In genomic region chr5:36481114-36481513, GRCm38 (mm10) we compare ENCODE assay signal across 15 mouse cellular contexts. TPM values are rescaled to one million over a fixed set of nuclear protein-coding genes. Genes with fewer than 3 reads are reported as not detected.
DNase-seq lines count a peak whose midpoint lies in the region; ATAC-seq and TF ChIP-seq lines count a peak whose summit lies in the region.
"Had no signal": no experiment of that assay in that cellular context is flagged by ENCODE, and none has a peak within 500 bp of the region (broad histone marks: within the 10 kb centered on the region; RNA-seq: fewer than 3 reads in every experiment).

No protein-coding gene starts in this region.

- no peaks in the 10 kb centered on the region for H3K27me3 ChIP-seq in heart, adult 2 months (ENCODE audit: control insufficient read depth, insufficient read depth, low read length)
- peaks cover 10% of the 10 kb centered on the region for H3K27me3 ChIP-seq in heart, embryonic 11.5 days (ENCODE audit: control insufficient read depth, insufficient read depth, low read length)
- H3K27me3 ChIP-seq in liver, embryonic 12.5 days (replicated peaks) = peaks cover 15% of the 10 kb centered on the region

- H3K9me3 ChIP-seq in heart, embryonic 11.5 days (replicated peaks; ENCODE audit: control insufficient read depth, low read length) = no peaks in the 10 kb centered on the region
- no peaks in the 10 kb centered on the region for H3K9me3 ChIP-seq in liver, embryonic 12.5 days (replicated peaks)
- H3K9me3 ChIP-seq: limb, embryonic 13.5 days had no signal

- H3K4me1 ChIP-seq in heart, adult 2 months (ENCODE audit: control insufficient read depth, insufficient read depth, low read length) = peaks cover 37% of the 10 kb centered on the region
- peaks cover 30% of the 10 kb centered on the region for H3K4me1 ChIP-seq in heart, embryonic 11.5 days (ENCODE audit: control insufficient read depth, insufficient read depth, low read length)
- peaks cover 64% of the 10 kb centered on the region for H3K4me1 ChIP-seq in liver, embryonic 12.5 days

- no peak for DNase-seq in heart, adult 2 months
- DNase-seq in liver = no peak
- peak; percentile 51 for DNase-seq in 3T3-L1 (ENCODE audit: low read depth, low spot score)
- DNase-seq in brain, embryonic 14.5 days (ENCODE audit: low read depth) = no peak
- no peak for DNase-seq in adrenal gland, adult (ENCODE audit: inconsistent age in 2 of 2, low spot score in 1 of 2)
- DNase-seq: cerebellum, adult 2 months; heart, postnatal 14 days; kidney, postnatal 36 days; thymus, adult 18-20 months had no signal

- peaks cover 11% of the 10 kb centered on the region for H3K79me2 ChIP-seq in heart, adult 2 months (replicated peaks; ENCODE audit: control insufficient read depth, insufficient read depth, low read length)

- no peak overlapping the region for H3K27ac ChIP-seq in heart, adult 2 months
- H3K27ac ChIP-seq in heart, embryonic 11.5 days (ENCODE audit: low read depth, low read length) = no peak overlapping the region
- no peak overlapping the region for H3K27ac ChIP-seq in liver, embryonic 12.5 days
- H3K27ac ChIP-seq: limb, embryonic 13.5 days; midbrain, embryonic 10.5 days had no signal

- no peak overlapping the region for H3K9ac ChIP-seq in heart, adult 2 months (ENCODE audit: low read depth, low read length)
- no peak overlapping the region for H3K9ac ChIP-seq in heart, embryonic 11.5 days (ENCODE audit: low read depth, low read length)
- peak overlapping the region; percentile 14; the same call in 1 of the 2 replicates for H3K9ac ChIP-seq in liver, embryonic 12.5 days

- peaks cover 16% of the 10 kb centered on the region for H3K36me3 ChIP-seq in heart, adult 2 months (ENCODE audit: control insufficient read depth, insufficient read depth, low read length)
- no peaks in the 10 kb centered on the region; the same call in 1 of the 2 replicates for H3K36me3 ChIP-seq in heart, embryonic 11.5 days (ENCODE audit: control insufficient read depth, insufficient read depth, low read length)
- H3K36me3 ChIP-seq in liver, embryonic 12.5 days = peaks cover 21% of the 10 kb centered on the region

- no peak overlapping the region for H3K4me3 ChIP-seq in heart, adult 2 months
- H3K4me3 ChIP-seq in heart, embryonic 11.5 days (ENCODE audit: low read depth, low read length) = no peak overlapping the region
- H3K4me3 ChIP-seq in liver, embryonic 12.5 days = no peak overlapping the region
- H3K4me3 ChIP-seq: limb, embryonic 13.5 days; midbrain, embryonic 10.5 days had no signal

- intact Hi-C loops in heart, adult 2 months (cut with DNase I) = no loop called here

- 55% methylated on average over 1 of the region's 1 CpGs for WGBS in heart, adult 2 months
- WGBS in heart, embryonic 11.5 days (ENCODE audit: insufficient replicate concordance) = 69% methylated on average over 1 of the region's 1 CpGs
- 72% methylated on average over 1 of the region's 1 CpGs for WGBS in liver, embryonic 12.5 days (ENCODE audit: insufficient replicate concordance)

- peak; percentile 22; the same call in 1 of the 2 replicates for TF ChIP-seq CTCF in heart, adult 2 months (IDR thresholded peaks at IDR 0.05)
- TF ChIP-seq CTCF in brain, embryonic 14.5 days (IDR thresholded peaks at IDR 0.05; ENCODE audit: borderline replicate concordance, extremely low read depth, insufficient read depth, insufficient read length) = peak; percentile 7; the same call in 1 of the 2 replicates

- H3K4me2 ChIP-seq in heart, embryonic 11.5 days = no peak overlapping the region
- no peak overlapping the region for H3K4me2 ChIP-seq in liver, embryonic 12.5 days
- H3K4me2 ChIP-seq: limb, embryonic 13.5 days had no signal

- no peak for ATAC-seq in heart, embryonic 11.5 days (replicated peaks; ENCODE audit: insufficient number of reproducible peaks, low FRiP score, low TSS enrichment)
- no peak for ATAC-seq in liver, embryonic 12.5 days
- ATAC-seq in erythroid progenitor cell, adult 5-6 weeks (replicated peaks; ENCODE audit: low FRiP score, poor library complexity, severe bottlenecking) = no peak

- TF ChIP-seq EP300 in heart, adult 2 months (IDR thresholded peaks at IDR 0.05; ENCODE audit: insufficient read depth, low read depth, low read length) = no peak

- TF ChIP-seq POLR2A in heart, adult 2 months (IDR thresholded peaks at IDR 0.05; ENCODE audit: insufficient read depth, low read depth, low read length) = no peak
- TF ChIP-seq POLR2A in brain, embryonic 14.5 days (IDR thresholded peaks at IDR 0.05; ENCODE audit: borderline replicate concordance, extremely low read depth, insufficient read depth, insufficient read length, poor library complexity, severe bottlenecking) = no peak

RNA-seq across cellular contexts. Expression of gene Tada2b, which starts 3.0 kb away (rescaled TPM):
- total RNA-seq in heart, adult 2 months (2021) = 10 to 100 TPM; 13.5 to 16.9 TPM
- 8.5 and 11.5 TPM in 2 replicates for polyA plus RNA-seq in heart, adult 2 months (2012; rRNA removed)
- 2.8 and 3.3 TPM in 2 replicates for polyA plus RNA-seq in heart, embryonic 11.5 days (2014; fragmentation: Nextera tagmentation; extraction: Ambion mirVana)
- polyA plus RNA-seq in liver, embryonic 12.5 days (2016; fragmentation: Nextera tagmentation; extraction: Ambion mirVana) = 1.5 and 1.6 TPM in 2 replicates
- polyA plus RNA-seq in brain, embryonic 14.5 days (2012; rRNA removed) = 16.9 and 19.8 TPM in 2 replicates
- 10.5 and 13.8 TPM in 2 replicates for total RNA-seq in erythroid progenitor cell, adult 5-6 weeks (2015; ENCODE audit: low replicate concordance)
- 7.6 and 16.3 TPM in 2 replicates for total RNA-seq in erythroid progenitor cell, adult 5-6 weeks (2017; ENCODE audit: low replicate concordance)

RNA-seq across cellular contexts. Expression of gene Ccdc96, which starts 3.3 kb away (rescaled TPM):
- total RNA-seq in heart, adult 2 months (2021) = under 1 TPM; 0.21 to 0.39 TPM
- 0.09 and 0.14 TPM in 2 replicates for polyA plus RNA-seq in heart, adult 2 months (2012; rRNA removed)
- 0.25 and 0.44 TPM in 2 replicates for polyA plus RNA-seq in heart, embryonic 11.5 days (2014; fragmentation: Nextera tagmentation; extraction: Ambion mirVana)
- polyA plus RNA-seq in liver, embryonic 12.5 days (2016; fragmentation: Nextera tagmentation; extraction: Ambion mirVana) = 0.25 and 0.31 TPM in 2 replicates
- polyA plus RNA-seq in brain, embryonic 14.5 days (2012; rRNA removed) = 2.1 and 3.4 TPM in 2 replicates
- total RNA-seq in erythroid progenitor cell, adult 5-6 weeks (2015; ENCODE audit: low replicate concordance) = 1.7 and 2.9 TPM in 2 replicates
- 1.8 and 2.7 TPM in 2 replicates for total RNA-seq in erythroid progenitor cell, adult 5-6 weeks (2017; ENCODE audit: low replicate concordance)
- total RNA-seq: granulocyte monocyte progenitor cell, adult 5-6 weeks had no signal

RNA-seq across cellular contexts. Expression of gene Grpel1, which starts 16.3 kb away (rescaled TPM):
- 10 to 100 TPM; 52.1 to 64.3 TPM for total RNA-seq in heart, adult 2 months (2021)
- 29.8 and 35.5 TPM in 2 replicates for polyA plus RNA-seq in heart, adult 2 months (2012; rRNA removed)
- polyA plus RNA-seq in heart, embryonic 11.5 days (2014; fragmentation: Nextera tagmentation; extraction: Ambion mirVana) = 63.8 and 68.1 TPM in 2 replicates
- polyA plus RNA-seq in liver, embryonic 12.5 days (2016; fragmentation: Nextera tagmentation; extraction: Ambion mirVana) = 52.4 and 52.9 TPM in 2 replicates
- polyA plus RNA-seq in brain, embryonic 14.5 days (2012; rRNA removed) = 21.4 and 21.9 TPM in 2 replicates
- 11.2 and 13.8 TPM in 2 replicates for total RNA-seq in erythroid progenitor cell, adult 5-6 weeks (2015; ENCODE audit: low replicate concordance)
- total RNA-seq in erythroid progenitor cell, adult 5-6 weeks (2017; ENCODE audit: low replicate concordance) = 12.8 and 19.0 TPM in 2 replicates
